Mouse (Mus musculus) G1E (cell line): ENCODE data around the gene Reln. TPM values are rescaled to one million over a fixed set of nuclear protein-coding genes. Genes with fewer than 3 reads are reported as not detected.

Experiments
- ATAC-seq: 2 replicates; pipeline ENCODE4 v1.8.0; 2016; ENCODE audit warnings: mild to moderate bottlenecking; ENCODE audit not compliant: insufficient number of reproducible peaks, poor library complexity, low FRiP score, severe bottlenecking; ENCODE audit errors: extremely low read depth
- DNase-seq: peaks from one replicate; pipeline ENCODE4 v3.0.0; 2012; ENCODE audit warnings: low spot score
- H3K27me3 ChIP-seq: 2 replicates; pipeline ENCODE4 v1.6.1; 2012; ENCODE audit warnings: mild to moderate bottlenecking, low read length, inconsistent platforms; ENCODE audit not compliant: insufficient read depth
- H3K36me3 ChIP-seq: replicated peaks from 2 replicates; pipeline ENCODE3; 2012; ENCODE audit warnings: mild to moderate bottlenecking, inconsistent platforms
- H3K4me1 ChIP-seq: 2 replicates; pipeline ENCODE4 v1.6.1; 2012; ENCODE audit warnings: low read depth, low read length, inconsistent platforms, mixed read lengths; ENCODE audit not compliant: insufficient read depth
- H3K4me3 ChIP-seq: 2 replicates; pipeline ENCODE4 v1.5.1; 2012; ENCODE audit warnings: low read depth, mild to moderate bottlenecking, inconsistent platforms, low read length, moderate library complexity, mixed read lengths
- H3K9me3 ChIP-seq: replicated peaks from 2 replicates; pipeline ENCODE4 v1.6.1; 2012; ENCODE audit warnings: inconsistent platforms
- CTCF ChIP-seq: IDR thresholded peaks from 2 replicates; pipeline ENCODE4 v1.5.1; 2012; ENCODE audit warnings: low read depth, low read length, inconsistent platforms, mixed read lengths
- GATA1 ChIP-seq: IDR thresholded peaks from 2 replicates; pipeline ENCODE4 v1.6.1; 2012; ENCODE audit warnings: borderline replicate concordance, low read length, inconsistent platforms, mixed read lengths
- GATA2 ChIP-seq: IDR thresholded peaks from 2 replicates; pipeline ENCODE4 v1.6.1; 2012; ENCODE audit warnings: low read depth, low read length, inconsistent platforms, borderline replicate concordance
- POLR2AphosphoS5 ChIP-seq: IDR thresholded peaks from 2 replicates; pipeline ENCODE4 v1.6.1; 2012; ENCODE audit warnings: low read depth, low read length, inconsistent platforms; ENCODE audit not compliant: insufficient replicate concordance
- TAL1 ChIP-seq: conservative IDR thresholded peaks from 2 replicates; pipeline ENCODE4 v1.6.1; 2012; ENCODE audit warnings: low read depth, low read length, inconsistent platforms, mixed read lengths
- polyA plus RNA-seq: library from polyadenylated mRNA; stranded (reverse); fragments of >175 nt; gene quantifications from 2 replicates; pipeline ENCODE4 v1.2.3, GENCODE M21; 2012
- total RNA-seq, 2 experiments: library from RNA; stranded (forward) in 1 of 2; stranded (reverse) in 1 of 2; fragments of 200-1000 nt in 1 of 2; fragments of >200 nt in 1 of 2; fragmentation: Nextera tagmentation in 1 of 2; gene quantifications; 2 replicates each; pipeline ENCODE4 v1.2.3; 2014 to 2017

The Reln gene
- total and polyA plus RNA-seq, 3 experiments, result 0.04 to 42.8 (median 1.1) TPM

DNA sequence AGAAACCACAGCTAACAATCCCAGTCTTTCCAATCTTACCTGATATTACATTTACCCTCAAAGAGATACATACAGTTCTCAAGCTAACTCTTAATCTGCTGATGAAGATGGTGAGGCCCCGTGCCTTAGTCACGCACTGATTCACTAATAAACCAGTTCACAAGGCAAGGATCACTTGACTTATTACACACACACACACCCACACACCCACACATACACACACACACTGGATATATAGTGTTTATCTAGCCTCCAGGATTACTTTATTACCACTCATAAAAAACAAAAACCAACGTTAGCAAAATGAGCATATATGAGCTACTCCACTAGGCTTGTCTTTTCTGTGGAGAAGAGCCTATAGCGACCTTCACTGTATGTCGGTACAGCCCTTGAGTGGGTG lies 408.4 kb downstream of the Reln start:
- Histone ChIP-seq H3K4me3 (no peak overlapping the region), H3K27me3 (no peaks in the 10 kb centered on the region), H3K9me3 (no peaks in the 10 kb centered on the region), H3K4me1 (no peaks in the 10 kb centered on the region), H3K36me3 (no peaks in the 10 kb centered on the region)
- DNase-seq (no peak), ATAC-seq (no peak)
- TF ChIP-seq POLR2AphosphoS5, result no peak
- TF ChIP-seq GATA2, result no peak
- no peak for TF ChIP-seq CTCF
- no peak for TF ChIP-seq TAL1
- no peak for TF ChIP-seq GATA1

DNA sequence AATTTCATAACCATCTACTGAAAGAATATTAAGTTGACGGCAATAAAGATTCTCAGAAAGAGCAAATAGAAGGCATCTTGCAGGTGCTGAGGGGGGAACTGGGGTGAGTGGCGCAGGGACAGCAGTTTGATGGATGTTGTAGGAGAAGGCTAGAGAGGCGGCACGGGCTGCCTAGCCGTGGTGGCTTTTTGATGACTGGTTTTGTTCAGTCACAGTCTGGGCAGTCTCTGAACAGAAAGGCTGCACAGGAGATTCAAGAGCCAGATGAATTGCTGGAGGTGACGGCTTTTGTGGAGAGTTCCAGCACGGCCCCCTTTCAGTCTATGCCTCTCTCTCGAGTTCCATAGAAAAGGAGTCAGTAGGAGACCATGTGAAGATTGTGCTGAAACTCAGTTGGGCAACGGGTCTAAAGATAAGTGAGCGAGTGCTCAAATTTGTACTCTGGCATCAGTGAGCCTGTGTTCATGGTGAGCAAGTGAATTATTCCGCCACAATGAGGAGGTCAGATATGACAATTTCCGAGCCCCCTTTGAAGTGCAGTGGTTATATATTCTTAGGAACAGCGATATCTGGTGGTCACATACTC lies 409.6 kb downstream of the Reln start:
- no peak for ATAC-seq
- TF ChIP-seq POLR2AphosphoS5 (no peak), GATA2 (no peak), GATA1 (no peak), CTCF (no peak), TAL1 (no peak)

DNA sequence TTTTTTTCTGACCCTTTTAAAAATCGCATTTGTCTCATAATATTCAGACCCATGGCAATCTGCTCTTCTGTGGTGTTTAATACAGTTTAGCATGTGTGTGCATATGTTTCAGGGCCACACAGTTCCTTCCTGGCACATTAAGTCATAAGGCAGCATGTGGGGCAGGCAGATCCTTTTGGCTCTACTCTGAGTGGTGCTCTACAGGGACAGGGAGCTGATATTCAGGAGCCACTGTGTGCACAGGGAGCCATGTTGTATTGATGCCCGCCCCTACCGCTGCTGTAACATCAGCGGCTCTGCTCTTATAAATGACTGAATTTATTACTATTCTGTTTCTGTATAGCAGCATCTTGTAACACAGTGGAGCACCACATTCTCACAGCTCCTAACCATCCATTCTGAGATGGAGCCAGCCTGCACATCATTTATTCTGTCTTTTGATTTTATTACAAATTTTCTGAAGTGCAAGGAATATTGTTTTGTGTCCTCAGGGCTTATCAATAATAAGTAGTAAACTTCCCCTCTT lies 410.3 kb downstream of the Reln start:
- TF ChIP-seq TAL1, result no peak
- TF ChIP-seq GATA2, result no peak
- TF ChIP-seq CTCF, result no peak
- TF ChIP-seq GATA1, result no peak
- TF ChIP-seq POLR2AphosphoS5, result no peak
- Histone ChIP-seq H3K27me3 (no peaks in the 10 kb centered on the region), H3K4me3 (no peak overlapping the region), H3K36me3 (no peaks in the 10 kb centered on the region), H3K9me3 (no peaks in the 10 kb centered on the region), H3K4me1 (no peaks in the 10 kb centered on the region)
- DNase-seq (no peak), ATAC-seq (no peak)

More for the DNA sequence above, 409.6 kb downstream of the Reln start:
- Histone ChIP-seq H3K9me3 (no peaks in the 10 kb centered on the region), H3K4me3 (no peak overlapping the region), H3K4me1 (no peaks in the 10 kb centered on the region), H3K27me3 (no peaks in the 10 kb centered on the region), H3K36me3 (no peaks in the 10 kb centered on the region)
- no peak for DNase-seq

DNA sequence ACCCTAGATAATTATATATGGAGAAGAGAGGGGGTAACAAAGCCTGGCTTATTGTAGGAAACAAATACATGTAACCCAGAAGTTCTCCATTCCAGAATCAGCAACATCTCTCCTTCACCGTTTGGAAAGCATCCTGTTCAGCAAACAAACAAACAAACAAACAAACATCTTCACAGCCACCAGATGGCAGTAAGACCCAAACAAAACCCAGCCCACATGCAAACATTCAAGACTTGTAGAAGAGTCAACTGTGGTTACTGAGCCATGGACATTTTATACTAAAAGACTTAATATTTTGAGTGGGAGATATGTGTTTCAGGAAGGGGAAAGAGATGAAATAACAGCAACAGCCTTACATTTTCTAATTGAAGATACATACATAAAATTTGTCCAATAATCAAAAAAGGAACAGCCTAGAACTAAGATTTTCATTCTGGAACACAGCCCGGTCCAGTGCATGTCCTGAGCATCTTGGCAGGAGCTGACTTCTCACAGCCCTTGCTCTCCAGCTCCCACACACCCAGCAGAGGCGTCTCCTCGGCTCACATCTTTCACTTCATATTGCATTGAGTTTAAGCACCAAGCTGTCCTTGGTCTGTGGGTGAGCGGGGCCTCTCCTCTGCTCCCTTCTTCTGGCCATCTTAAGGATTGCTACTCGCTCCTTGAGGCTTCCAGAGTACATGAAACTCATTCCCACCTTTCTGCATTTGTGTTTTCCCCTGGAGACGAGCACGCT lies 411.0 kb downstream of the Reln start:
- H3K4me3 ChIP-seq, result no peak overlapping the region
- no peaks in the 10 kb centered on the region for H3K27me3 ChIP-seq
- DNase-seq, result no peak
- ATAC-seq, result no peak
- no peaks in the 10 kb centered on the region for H3K36me3 ChIP-seq
- H3K9me3 ChIP-seq, result no peaks in the 10 kb centered on the region
- no peaks in the 10 kb centered on the region for H3K4me1 ChIP-seq
- TF ChIP-seq POLR2AphosphoS5 (no peak), GATA1 (no peak), CTCF (no peak), GATA2 (no peak)

DNA sequence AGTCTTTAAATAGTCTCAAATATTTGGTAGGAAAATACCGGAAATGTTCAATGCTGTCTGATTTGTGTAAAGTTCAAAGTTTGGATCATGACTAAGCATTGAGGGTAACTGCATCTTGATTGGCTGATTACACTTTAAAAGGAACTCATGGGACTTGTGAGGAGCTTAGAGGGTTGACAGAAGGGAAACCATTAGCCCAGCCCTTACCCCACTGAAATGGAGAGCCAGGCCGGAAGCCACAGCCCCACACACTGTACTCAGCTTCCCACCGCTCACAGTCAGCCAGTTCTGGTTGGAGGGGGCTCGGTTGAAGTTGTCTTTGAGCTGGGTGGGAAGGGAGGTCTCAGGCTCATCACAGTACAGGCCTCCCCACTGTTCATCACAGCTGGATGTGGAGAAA lies 413.4 kb downstream of the Reln start:
- ATAC-seq, result no peak
- DNase-seq, result no peak

DNA sequence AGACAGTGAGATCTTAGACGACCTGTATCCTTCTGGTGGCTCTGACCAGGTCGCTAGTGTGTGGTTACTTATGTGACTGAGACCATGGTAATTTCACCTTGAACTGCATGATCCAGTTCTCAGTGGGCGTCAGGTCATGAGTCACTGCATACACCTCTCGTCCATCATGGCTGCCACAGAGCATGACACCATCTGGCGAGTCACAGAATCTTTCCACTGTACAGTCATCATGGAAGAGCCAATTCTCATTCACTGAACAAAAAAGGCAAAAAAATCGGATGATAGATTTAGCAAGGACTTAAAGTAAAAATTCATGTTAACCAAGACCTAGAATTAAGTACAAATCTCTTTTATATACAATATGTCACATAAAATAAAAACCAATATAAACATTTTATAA lies 424.2 kb downstream of the Reln start:
- Histone ChIP-seq H3K4me3 (no peak overlapping the region), H3K9me3 (no peaks in the 10 kb centered on the region), H3K36me3 (no peaks in the 10 kb centered on the region), H3K4me1 (no peaks in the 10 kb centered on the region), H3K27me3 (no peaks in the 10 kb centered on the region)
- no peak for ATAC-seq
- DNase-seq, result no peak
- no peak for TF ChIP-seq TAL1
- TF ChIP-seq CTCF, result no peak
- TF ChIP-seq POLR2AphosphoS5, result no peak
- TF ChIP-seq GATA2, result no peak
- TF ChIP-seq GATA1, result no peak

More for the DNA sequence above, 413.4 kb downstream of the Reln start:
- Histone ChIP-seq H3K36me3 (no peaks in the 10 kb centered on the region), H3K27me3 (no peaks in the 10 kb centered on the region), H3K4me1 (no peaks in the 10 kb centered on the region), H3K9me3 (no peaks in the 10 kb centered on the region), H3K4me3 (no peak overlapping the region)
- TF ChIP-seq POLR2AphosphoS5, result no peak
- TF ChIP-seq CTCF, result no peak
- no peak for TF ChIP-seq GATA1
- no peak for TF ChIP-seq TAL1
- TF ChIP-seq GATA2, result no peak
